Mouse (Mus musculus) lung, postnatal 36 days (tissue): ENCODE measurements at regions not wholly inside any gene's neighbourhood (a gene's known extent, or its start where the extent isn't known, plus 50 kb on each side); places are given as distances from the start of the nearest gene placed in this dataset.

ENCODE experiments used
- DNase-seq: peaks from one replicate; pipeline ENCODE4 v3.0.0; 2022; ENCODE audit warnings: mixed read lengths

DNA sequence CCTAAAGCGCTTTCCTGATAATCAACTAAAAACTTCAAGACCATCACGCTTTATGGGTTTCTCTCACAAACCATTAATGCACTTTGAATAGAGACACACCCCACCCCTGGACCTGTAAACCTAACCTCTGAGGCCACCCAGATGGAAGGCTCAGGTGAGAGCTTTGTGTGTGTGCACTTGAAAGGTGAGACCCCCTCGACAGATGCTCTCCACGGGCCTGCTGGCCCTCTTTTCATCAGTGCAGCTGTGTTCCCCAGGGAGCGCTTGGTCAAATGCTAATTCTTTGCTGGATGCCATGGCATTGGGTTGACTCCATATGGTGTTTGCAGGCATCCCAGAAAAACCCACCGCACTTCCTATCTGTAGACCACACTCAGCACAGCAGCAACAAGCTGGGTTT is 792.8 kb upstream of the Car8 start:
- no peak for DNase-seq

DNA sequence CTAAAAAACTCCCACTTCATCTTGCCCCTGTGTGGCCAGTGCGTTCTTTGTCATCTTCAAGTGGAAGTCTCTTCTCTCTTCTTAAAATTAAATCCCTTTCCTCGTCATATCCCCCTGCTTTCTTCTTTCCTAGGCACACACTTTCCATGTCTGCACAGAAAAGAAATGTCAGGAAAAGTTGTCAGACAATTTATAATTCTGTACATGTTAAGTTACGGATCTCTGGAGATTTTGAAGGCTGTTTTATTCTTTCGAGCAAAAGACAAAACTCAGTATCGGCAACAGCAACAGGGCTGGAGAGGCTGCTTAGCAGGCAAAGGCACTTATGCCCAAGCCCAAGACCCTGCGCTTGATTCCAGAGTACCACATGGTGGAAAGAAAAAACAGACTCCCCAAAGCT is 790.1 kb upstream of the Car8 start:
- DNase-seq, result no peak

DNA sequence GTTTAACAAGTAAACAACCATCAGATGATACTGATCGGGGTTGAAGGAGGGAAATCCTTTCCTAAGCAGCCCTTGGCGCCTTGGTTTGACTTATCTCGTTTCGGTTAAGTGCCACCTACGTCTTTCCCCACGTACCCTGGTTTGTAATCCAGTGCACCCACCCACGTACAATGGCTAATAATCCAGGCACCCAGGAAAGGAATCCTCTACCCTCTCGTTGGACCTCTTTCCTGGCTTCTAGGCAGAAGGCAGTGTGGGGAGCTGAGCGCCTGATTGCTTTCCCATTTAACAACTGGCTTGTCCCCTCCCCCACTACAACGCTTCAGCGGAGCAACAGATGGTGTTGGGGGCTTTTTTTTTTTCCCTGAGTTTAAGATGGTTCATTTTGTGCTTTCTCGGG is 789.6 kb upstream of the Car8 start:
- peak; percentile 20 for DNase-seq

DNA sequence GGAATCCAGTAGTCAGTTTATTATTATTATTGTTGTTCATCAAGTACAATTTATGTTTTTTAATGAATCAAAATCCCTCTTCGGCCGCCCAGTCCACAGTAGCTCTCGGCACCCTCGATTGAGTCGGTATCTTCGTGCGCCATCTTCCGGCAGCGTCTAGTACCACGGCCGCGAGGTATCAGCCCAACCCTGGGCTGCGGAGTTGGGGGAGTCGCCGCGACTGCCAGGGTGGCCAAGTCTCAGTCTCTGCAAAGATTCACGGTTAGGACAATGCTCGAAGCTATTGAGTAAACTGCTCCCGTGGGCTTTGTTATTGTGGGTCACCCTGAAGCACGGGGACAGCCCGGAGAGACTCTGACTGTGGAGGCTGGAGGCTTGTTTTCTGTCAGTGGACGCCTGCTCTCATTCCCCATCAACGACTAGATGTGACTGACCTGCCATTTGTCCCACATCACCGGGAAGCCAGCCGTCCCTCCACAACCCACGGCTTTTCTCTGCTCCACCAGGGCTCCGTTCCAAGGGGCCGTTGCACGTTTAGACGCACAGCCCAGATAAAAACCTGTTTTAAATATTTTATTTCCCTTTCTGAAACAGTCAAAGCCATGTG is 789.1 kb upstream of the Car8 start:
- DNase-seq, result peak; percentile 93

DNA sequence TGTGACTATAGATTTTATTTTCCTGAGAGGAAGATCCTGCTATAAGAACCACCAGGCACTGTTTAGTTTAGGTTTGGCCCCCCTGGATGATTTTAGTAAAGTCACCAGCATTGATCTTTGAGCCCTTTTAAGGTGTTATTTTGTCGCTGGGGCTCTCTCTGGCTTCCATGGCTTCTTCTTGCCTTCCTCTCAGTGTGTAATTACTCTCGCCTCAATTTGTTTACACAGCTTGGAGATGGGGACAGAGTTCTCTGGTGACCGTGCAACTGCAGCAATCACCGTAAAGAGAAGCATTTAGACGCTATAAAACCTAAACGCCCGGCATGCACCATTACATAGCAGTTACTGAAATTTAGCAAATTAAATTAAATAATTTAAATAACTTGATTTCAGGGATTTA is 788.5 kb upstream of the Car8 start:
- no peak for DNase-seq

DNA sequence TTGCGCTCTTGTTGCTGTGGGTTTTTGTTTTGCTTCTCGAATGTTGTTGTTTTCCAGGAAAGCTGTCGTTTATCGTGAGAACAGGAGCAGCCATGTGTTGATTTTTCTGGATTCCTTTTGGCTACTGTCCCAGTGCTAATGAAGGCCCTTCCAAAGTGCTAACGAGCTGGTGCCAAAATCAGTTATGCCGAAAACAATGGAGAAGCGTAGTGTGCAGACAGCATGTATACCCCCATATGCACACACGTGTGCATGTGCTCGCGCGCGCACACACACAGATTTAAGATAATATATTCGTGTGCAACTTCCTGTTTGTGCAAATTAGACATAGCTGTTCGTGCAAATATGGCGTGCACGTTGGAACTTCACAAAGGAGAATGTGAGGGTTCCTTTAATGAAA is 788.0 kb upstream of the Car8 start:
- DNase-seq, result no peak

DNA sequence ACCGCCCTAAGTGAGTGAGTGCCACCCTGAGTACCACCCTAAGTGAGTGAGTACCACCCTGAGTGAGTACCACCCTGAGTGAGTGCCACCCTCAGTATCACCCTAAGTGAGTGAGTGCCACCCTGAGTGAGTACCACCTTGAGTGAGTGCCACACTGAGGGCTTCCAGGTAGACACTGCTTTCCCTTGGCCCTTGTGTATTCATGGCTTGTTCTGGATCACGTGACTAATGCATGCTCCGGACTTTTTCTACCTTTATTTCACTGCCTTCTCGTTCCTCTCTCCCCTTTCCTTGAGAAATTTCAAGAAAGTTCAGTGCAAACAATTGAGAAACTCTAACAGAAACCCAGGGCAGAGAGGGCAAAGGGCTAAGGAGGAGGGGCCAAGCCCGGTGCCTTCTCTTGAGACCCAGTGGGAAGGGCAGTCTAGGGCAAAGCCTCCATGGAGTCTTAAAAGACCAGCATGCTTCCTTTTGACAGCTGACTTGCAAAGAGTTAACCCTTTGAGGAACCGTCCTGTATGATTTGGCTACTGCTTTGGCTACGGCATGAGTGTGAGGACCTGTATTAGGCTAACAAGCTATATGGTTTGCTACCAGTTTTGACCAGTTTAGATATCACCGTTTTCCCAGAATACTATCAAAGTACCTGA is 787.1 kb upstream of the Car8 start:
- peak; percentile 7 for DNase-seq

DNA sequence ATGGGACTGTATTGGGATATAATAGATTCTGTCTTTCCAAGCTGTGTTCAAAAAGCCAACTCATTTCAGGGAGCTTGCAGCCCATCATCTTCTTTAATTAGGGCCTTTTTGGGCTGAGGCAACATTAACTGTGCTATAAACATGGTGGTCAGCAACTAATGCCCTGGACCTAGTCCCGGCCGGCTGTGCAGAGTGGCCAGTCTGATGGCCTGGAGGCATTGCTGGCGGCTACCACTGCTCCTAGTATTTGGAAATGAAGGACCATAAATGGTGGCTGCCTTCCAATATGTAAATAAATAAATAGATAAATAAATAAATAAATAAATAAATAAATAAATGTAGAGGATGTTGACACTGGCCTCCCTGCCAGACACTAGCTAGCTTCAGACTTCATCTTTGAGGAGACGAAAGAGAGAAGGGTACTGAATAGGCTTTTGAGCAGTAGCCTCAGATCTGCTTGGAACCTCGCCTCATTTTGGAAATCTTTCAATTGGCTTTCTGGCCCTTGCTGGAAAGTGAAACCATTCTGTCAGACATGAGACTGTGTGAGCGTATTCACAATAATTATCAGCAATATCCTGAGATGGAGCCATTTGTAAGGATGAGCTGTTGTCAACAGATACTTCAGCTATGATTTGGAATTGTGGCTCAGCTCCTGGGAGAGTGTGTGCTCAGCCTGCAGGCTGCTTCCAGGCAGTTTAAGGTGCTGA is 785.5 kb upstream of the Car8 start:
- peak; percentile 52 for DNase-seq

DNA sequence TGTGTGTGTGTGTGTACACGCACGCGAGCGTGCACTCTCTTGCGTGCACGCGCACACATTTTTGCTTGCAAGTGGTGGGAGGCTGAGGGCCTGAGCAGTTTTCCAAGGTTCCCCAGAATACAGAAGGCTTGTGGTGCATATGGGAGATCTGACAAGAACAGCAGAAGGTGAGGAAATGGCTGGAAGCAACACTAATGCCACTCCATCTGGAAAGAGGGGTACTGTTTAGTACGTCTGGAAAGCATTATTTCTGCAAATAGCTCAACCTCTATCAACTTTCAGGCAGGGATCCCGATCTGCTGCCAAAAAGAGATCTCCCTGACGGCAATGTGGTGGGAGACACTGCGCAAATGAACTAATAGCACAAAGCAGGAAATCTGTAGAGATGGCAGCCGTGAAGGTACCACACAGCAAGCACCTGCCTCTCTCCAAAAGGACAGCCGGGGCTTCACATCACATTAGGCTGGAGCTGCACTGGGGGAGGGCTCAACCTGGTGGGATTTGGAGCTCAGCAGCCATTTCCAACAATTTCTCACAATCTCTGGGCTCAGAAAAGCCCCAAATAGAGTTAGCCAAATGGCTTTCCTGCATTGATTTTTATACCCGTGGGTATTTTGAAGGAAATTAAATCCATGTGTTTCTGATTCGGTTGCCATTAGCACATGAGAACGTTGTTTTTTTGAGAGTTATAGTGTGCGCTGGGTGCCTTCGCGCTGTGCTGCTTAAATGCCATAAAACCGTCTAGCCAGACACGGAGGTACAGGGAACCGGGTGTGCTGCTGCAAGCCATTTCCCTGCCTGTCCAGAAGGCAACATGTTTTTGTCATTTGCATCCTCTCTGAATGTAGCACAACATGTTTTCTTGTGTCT is 780.6 kb upstream of the Car8 start:
- no peak for DNase-seq

DNA sequence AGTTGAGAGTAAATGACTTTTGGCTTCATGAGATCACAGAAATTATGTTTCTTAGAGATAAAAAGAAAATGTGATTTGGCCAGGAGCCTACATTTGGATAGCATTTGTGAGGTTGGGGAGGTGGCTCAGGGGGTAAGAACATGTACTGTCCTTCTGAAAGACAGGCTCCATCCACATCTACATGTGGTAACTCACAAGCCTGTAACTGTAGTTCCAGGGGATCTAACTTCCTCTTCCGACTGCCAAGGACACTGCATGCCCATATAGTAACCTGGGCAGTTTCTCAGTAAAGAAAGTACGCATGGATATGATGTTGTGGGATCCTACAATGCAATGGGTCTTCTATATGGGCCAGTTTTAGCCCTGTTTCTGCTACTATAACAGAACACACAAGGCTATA is 779.4 kb upstream of the Car8 start:
- DNase-seq, result no peak

DNA sequence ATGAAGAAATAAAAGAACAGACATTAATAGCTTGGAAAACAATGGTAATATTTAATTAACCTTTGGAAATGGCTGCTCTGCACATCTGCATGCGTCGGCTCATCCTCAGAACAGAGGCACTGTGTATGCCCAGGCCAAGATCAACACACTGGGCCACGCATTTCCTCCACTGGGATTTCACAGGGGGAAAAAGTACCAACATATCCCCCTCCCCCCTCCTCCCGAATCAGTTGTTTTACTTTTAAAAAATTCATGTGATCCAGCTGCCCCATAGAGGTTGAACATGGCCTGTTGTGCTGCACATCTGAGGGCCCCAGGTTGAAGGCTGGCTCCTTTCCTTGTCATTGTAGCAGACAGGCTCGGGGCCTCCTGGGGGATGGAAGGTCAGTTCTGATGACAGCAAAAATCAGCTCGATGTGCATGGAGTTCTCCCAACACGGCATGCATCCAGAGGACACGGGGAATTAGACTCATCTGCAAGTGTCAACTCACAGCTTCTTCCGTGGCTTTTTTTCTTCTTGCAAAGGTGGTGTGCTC is 777.7 kb upstream of the Car8 start:
- DNase-seq, result no peak

DNA sequence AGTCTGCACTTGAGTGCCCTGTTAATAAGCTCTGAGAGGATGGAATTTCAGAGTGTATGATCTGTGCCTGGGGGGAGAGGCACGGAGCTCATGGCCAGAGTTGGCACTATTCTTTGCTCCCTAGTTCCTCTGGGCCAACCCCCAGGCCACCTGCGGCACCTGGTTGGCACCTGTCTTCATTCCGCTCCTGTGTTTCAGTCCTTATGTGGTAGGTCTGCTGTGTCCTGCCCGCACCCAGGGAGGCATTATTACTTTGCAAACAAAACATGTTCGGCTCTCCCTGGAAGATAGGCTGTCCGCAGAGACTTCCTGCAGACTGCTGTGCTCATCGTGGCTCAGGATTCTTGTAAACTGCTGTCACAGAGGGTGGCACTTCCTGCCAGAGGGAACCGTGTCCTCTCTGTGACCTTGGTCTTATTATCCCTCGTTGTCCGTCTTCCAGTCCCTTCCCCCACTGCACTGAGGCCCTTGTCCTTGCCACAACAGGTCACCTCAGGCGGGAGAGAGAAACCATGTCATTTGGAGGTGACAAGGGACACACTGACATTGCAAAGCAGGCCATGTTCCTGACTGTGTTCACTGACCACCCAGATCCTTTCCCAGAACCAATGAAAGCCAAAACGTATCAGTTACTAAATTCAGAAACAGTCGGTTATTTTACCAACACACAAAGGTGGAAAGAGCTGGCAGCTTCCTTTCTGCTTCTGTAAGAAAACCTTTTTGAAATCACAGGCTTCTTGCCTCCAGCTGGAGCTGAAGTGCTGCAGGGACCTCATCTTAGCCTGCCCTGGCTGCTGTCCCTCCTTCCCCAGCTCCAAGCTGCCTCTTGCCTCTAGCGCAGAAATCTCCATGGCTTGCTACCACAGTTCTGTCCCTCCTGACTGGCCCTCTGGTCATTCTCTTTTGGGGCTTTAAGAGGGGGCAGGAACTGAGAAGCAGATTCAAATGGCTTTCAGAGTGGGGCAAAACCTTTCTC is 777.0 kb upstream of the Car8 start:
- DNase-seq, result peak; percentile 63

DNA sequence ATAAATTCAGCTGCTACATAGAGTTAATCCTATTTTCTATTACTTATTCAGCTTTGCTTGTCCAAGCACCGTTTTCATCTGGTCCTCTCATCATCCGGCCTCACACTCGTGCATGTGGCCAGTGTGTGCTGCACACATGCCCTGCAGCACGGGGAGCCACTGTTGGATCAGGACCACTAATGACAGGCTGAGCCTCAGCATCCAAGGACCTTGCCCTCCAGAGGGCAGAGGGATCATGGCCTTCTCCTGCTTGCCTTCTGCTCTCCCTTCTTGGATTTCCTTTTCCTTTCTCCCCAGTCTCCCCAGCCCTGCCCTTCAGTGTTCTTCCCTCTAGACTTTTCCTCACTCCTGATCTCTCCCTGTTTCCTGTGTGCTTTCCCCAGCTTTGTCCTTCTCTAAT is 776.1 kb upstream of the Car8 start:
- no peak for DNase-seq

DNA sequence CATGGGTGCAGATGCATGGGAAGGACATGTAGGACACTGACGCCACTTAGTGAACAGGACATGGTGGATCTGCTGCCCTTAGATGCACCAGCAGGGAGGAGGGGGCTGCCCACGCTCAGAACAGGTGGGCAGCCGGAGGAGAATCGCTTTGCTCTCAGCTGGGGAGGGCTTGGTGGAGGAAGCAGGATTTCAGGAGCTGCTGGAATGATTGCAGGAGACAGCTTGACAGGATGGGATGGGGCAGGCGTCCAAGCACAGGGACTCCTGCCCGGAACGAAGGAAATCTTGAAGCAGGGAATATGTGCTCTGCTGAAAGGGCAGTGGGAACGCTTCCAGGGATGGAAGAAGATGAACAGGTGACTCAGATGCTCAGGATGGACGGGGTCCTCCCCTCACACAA is 773.9 kb upstream of the Car8 start:
- DNase-seq, result no peak

DNA sequence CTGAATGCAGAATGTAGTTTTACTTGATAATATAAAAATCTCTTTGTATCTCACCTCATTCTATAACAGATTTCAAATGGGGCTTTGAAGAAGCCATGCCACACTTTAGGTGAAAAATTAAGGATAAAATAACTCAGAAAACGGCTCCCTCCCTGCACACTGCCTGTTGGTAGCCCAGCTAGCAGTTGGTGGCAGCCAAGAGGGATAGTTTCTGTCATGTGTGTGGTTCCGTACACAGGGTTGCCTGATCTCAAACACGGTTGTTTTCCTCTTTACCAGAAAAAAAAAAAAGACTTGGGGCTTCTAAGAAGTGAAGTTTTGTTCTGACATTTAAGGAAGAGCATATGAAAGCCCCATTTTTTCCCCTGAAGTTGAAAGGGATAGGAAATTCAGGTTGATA is 773.1 kb upstream of the Car8 start:
- no peak for DNase-seq

DNA sequence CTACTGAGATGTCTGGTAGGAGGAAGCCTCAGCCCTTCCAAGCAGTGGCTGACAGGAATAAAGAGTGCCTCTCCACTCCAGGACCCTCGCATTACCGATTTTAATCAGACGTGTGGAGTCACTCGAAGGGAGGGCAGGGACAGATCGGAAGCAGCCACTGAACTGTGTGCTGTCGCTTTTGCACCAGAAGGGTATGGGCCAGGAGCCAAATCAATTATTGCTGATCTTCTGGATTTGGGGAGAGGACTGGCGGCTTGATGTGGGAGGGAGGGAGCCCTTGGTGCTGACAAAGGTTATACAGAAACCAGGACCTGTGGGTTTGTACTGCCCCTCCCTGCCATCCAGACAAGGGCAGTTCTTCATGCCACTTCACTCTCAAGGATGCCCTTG is 772.3 kb upstream of the Car8 start:
- no peak for DNase-seq

DNA sequence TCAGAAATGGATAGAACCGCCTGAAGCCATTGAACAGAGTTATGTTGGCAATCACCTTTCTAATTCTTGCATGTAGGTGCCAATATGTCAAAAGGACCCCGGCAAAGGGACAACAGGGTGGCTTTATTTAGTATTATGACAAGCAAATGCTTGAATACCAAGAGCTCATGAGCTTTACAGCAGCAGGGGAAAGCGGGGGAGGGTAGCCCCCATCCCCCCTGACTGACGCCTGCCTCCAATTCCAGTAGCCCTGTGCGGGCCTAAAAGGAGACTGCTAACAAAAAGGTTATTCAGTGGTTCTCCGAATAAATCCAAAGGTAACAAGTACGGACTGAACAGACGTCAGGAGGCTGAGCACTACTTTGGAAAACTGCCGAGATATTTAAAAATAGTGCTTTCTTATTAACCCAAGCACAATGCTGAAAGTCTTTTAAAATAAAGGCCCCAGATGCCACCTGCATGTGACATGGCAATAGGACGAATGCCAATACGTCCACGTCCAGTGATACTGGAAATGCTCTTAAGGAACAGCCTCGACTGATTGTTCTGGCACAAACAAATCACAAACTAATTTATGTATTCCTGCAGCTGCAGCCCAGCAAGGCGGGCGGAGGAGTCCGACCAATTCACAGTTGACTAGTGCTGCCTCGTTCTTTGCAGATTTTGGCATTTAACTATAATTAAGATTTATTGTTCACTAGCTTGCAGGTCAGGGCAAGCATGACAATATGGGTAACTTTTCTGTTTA is 771.7 kb upstream of the Car8 start:
- no peak for DNase-seq

DNA sequence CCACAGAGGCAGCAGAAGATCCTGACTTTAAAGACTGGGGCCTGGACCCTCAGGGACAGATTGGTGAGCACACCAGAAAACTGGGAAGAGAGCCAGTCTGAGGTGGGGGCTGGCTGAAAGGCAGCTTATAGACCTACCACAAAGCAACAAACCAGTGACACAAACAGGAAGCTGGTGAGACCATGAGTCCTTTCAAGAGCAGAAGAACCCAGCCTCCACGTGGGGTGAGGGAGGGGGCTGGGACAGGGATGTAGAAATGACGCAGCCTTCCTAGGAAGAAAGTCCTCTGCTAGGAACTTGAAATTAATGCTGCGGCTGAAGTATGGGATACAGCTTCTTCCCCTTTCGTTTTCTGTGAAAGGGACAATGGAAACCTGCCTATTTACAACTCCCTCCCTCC is 770.8 kb upstream of the Car8 start:
- peak; percentile 44 for DNase-seq

DNA sequence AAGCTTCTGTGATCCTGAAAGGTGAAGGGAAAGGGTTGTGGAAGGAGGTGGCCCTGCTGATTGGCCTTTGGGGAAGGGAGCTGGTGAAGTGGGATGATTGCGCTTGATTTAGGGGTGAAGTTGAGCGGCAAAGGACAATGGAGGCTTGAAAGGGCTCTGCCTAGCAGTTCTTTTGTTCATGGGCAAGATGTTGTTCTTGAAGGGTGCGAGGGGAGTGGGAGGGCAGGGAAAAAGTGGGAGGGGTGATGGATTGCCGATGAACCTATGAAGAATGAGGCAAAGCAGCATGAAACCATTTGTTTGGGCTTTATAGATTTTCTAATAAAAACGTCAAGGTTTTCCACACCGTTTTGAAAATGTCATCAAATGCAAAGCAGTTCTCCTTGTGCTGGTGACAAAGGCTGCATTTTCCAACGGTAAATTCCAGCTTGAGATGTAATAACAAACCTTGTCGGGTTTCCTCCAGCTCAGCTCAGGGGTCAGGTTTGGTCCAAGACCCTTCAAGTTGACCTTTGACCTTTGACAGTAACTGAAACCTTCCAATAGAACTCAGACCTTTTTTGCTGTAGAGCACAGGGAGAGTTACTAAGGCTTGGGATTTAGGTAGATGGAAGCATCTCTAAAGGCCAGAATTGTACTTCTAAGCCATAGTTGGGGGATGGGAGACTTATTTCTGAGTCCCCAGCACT is 767.2 kb upstream of the Car8 start:
- no peak for DNase-seq

DNA sequence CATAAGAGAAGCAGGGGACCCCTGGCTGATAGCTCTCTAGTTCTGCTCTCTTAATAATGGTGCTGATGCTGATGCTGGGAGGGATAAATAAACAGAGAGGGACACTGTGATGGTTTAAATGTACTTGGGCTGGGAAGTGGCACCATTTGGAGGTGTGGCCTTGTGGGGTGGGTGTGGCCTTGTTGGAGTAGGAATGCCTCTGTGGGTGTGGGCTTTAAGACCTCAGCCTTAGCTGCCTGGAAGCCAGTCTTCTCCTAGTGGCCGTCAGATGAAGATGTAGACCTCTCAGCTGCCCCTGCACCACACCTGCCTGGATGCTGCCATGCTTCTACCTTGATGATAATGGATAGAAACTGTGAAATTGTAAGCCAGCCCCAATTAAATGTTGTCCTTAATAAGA is 765.0 kb upstream of the Car8 start:
- DNase-seq, result no peak

DNA sequence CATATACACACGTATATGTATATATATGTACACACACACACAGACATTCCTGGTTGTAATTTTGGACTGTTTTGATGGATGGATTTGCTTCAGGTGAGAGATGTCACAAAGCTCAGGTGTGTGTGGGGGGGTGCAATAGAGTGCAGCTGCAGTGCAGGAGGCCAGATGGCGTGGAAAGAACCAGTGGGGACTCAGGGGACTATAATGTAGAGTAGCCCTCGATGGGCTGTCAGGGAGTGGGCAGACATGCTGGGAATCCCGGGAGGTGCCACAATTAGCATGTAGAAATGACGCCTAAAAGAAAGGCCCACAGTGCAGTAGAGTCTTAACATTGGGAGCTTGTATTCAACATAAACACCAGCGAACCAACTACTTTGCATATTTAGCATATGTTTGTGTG is 763.5 kb upstream of the Car8 start:
- DNase-seq, result no peak
